Mouse (Mus musculus): ENCODE results near the gene Fam72a. TPM values are rescaled to one million over a fixed set of nuclear protein-coding genes. Genes with fewer than 3 reads are reported as not detected.

The Fam72a gene
- polyA plus RNA-seq, 1 experiment from 2014 or later: 0.77 TPM

GRCm38 (mm10) chr1:131493966-131494898, 33.5 kb upstream of the Fam72a start:
- Histone ChIP-seq H3K4me3 (ENCODE audit: low read depth, low read length) (no peak overlapping the region), H3K4me2 (ENCODE audit: low read length) (no peak overlapping the region), H3K36me3 (ENCODE audit: control insufficient read depth, insufficient read depth, low read length) (no peaks in the 10 kb centered on the region), H3K9ac (ENCODE audit: low read depth, low read length) (no peak overlapping the region), H3K4me1 (ENCODE audit: control insufficient read depth, insufficient read depth, low read length) (peaks cover 13% of the 10 kb centered on the region), H3K27ac (ENCODE audit: low read length) (no peak overlapping the region), H3K27me3 (ENCODE audit: control insufficient read depth, insufficient read depth, low read depth, low read length) (no peaks in the 10 kb centered on the region), H3K9me3 (replicated peaks; ENCODE audit: control insufficient read depth, low read length, poor library complexity, severe bottlenecking) (no peaks in the 10 kb centered on the region)
- ATAC-seq: no peak
- WGBS: 77% methylated on average over 4 of the region's 4 CpGs

DNA sequence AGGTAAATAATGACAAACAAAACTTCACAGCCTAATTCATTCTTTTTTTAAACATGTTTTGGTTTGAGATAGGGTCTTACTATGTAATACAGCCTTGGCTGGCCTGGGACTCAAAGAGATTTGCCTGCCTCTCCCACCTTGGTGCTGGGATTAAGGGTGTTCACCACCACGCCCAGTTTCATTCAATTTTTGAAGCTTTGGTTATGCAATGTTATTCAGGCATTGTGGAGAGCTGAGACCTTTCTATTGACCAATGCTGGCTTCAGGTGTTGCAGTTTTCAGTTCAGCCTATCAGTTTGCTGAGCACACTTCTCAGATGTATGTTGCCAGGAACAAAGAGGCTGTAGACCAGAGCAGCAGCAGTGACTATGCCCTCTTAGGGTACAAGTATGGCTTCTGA, 29.5 kb upstream of the Fam72a start:
- H3K4me2 ChIP-seq (ENCODE audit: low read length): no peak overlapping the region
- 92% methylated on average over 1 of the region's 1 CpGs for WGBS
- H3K4me1 ChIP-seq (ENCODE audit: control insufficient read depth, insufficient read depth, low read length): no peaks in the 10 kb centered on the region; the same call in 1 of the 2 replicates
- no peaks in the 10 kb centered on the region for H3K27me3 ChIP-seq (ENCODE audit: control insufficient read depth, insufficient read depth, low read depth, low read length)
- H3K36me3 ChIP-seq (ENCODE audit: control insufficient read depth, insufficient read depth, low read length): no peaks in the 10 kb centered on the region
- ATAC-seq: no peak
- H3K9ac ChIP-seq (ENCODE audit: low read depth, low read length): no peak overlapping the region
- H3K27ac ChIP-seq (ENCODE audit: low read length): no peak overlapping the region
- H3K9me3 ChIP-seq (replicated peaks; ENCODE audit: control insufficient read depth, low read length, poor library complexity, severe bottlenecking): no peaks in the 10 kb centered on the region
- no peak overlapping the region for H3K4me3 ChIP-seq (ENCODE audit: low read depth, low read length)

GRCm38 (mm10) chr1:131501681-131502080, 26.0 kb upstream of the Fam72a start:
- WGBS: 86% methylated on average over 1 of the region's 1 CpGs
- Histone ChIP-seq H3K9me3 (replicated peaks; ENCODE audit: control insufficient read depth, low read length, poor library complexity, severe bottlenecking) (no peaks in the 10 kb centered on the region), H3K4me1 (ENCODE audit: control insufficient read depth, insufficient read depth, low read length) (no peaks in the 10 kb centered on the region; the same call in 1 of the 2 replicates), H3K27me3 (ENCODE audit: control insufficient read depth, insufficient read depth, low read depth, low read length) (no peaks in the 10 kb centered on the region), H3K36me3 (ENCODE audit: control insufficient read depth, insufficient read depth, low read length) (no peaks in the 10 kb centered on the region), H3K9ac (ENCODE audit: low read depth, low read length) (no peak overlapping the region), H3K4me3 (ENCODE audit: low read depth, low read length) (no peak overlapping the region), H3K4me2 (ENCODE audit: low read length) (no peak overlapping the region), H3K27ac (ENCODE audit: low read length) (no peak overlapping the region)
- ATAC-seq: no peak

- Histone ChIP-seq H3K27ac (ENCODE audit: low read length) (no peak overlapping the region), H3K4me3 (ENCODE audit: low read depth, low read length) (no peak overlapping the region), H3K36me3 (ENCODE audit: control insufficient read depth, insufficient read depth, low read length) (no peaks in the 10 kb centered on the region), H3K4me2 (ENCODE audit: low read length) (no peak overlapping the region), H3K4me1 (ENCODE audit: control insufficient read depth, insufficient read depth, low read length) (peaks cover 7% of the 10 kb centered on the region), H3K27me3 (ENCODE audit: control insufficient read depth, insufficient read depth, low read depth, low read length) (no peaks in the 10 kb centered on the region), H3K9ac (ENCODE audit: low read depth, low read length) (no peak overlapping the region), H3K9me3 (replicated peaks; ENCODE audit: control insufficient read depth, low read length, poor library complexity, severe bottlenecking) (no peaks in the 10 kb centered on the region)
- no peak for ATAC-seq
These were observed 16.6 kb upstream of the Fam72a start for GRCm38 (mm10) chr1:131511131-131511530.

DNA sequence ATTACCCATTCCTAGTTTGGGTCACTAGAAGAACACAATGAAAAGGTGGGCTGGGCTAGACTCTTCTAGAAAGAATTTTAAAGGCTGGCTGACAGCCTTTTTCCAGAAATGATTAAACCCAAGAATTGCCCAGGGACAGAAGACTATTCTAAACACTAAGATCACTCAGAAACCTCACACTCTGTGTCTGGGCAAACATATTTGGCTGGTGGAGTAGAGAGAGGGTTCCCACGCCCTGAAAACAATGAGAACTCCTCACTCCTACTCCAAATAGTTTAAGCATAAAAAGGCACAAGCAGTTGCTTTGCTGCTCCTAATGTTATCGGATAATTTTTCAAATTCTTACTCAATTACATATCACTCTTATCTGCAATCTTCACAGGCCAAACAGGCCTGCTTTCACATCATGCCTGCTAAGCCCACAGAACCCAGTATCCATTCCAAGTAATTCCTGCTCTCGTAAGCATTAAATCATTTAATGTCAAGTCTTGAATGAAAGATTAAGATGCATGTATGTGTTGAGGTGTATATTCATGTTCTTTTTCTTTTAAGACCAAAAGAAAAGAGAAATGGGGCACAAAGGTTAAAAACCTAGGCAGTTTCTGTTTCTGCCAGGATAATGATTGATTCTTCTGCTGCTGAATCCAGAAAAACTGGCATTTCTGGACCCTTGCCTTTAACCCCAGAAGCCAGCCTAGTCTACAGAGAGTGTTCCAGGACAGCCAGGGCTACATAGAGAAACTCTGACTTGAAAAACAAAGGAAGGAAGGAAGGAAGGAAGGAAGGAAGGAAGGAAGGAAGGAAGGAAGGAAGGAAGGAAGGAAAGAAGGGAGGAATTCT, 15.8 kb upstream of the Fam72a start:
- Histone ChIP-seq H3K4me1 (ENCODE audit: control insufficient read depth, insufficient read depth, low read length) (peaks cover 7% of the 10 kb centered on the region), H3K9me3 (replicated peaks; ENCODE audit: control insufficient read depth, low read length, poor library complexity, severe bottlenecking) (no peaks in the 10 kb centered on the region), H3K36me3 (ENCODE audit: control insufficient read depth, insufficient read depth, low read length) (no peaks in the 10 kb centered on the region), H3K9ac (ENCODE audit: low read depth, low read length) (no peak overlapping the region), H3K27me3 (ENCODE audit: control insufficient read depth, insufficient read depth, low read depth, low read length) (no peaks in the 10 kb centered on the region), H3K4me2 (ENCODE audit: low read length) (no peak overlapping the region), H3K4me3 (ENCODE audit: low read depth, low read length) (no peak overlapping the region), H3K27ac (ENCODE audit: low read length) (no peak overlapping the region)
- 78% methylated on average over 3 of the region's 3 CpGs for WGBS
- no peak for ATAC-seq

GRCm38 (mm10) chr1:131513136-131513535, 14.6 kb upstream of the Fam72a start:
- H3K27ac ChIP-seq (ENCODE audit: low read length): no peak overlapping the region
- H3K36me3 ChIP-seq (ENCODE audit: control insufficient read depth, insufficient read depth, low read length): no peaks in the 10 kb centered on the region
- no peak for ATAC-seq
- H3K4me1 ChIP-seq (ENCODE audit: control insufficient read depth, insufficient read depth, low read length): peaks cover 7% of the 10 kb centered on the region
- no peak overlapping the region for H3K4me2 ChIP-seq (ENCODE audit: low read length)
- no peak overlapping the region for H3K4me3 ChIP-seq (ENCODE audit: low read depth, low read length)
- no peaks in the 10 kb centered on the region for H3K9me3 ChIP-seq (replicated peaks; ENCODE audit: control insufficient read depth, low read length, poor library complexity, severe bottlenecking)
- no peak overlapping the region for H3K9ac ChIP-seq (ENCODE audit: low read depth, low read length)
- WGBS: 93% methylated on average over 2 of the region's 2 CpGs
- H3K27me3 ChIP-seq (ENCODE audit: control insufficient read depth, insufficient read depth, low read depth, low read length): no peaks in the 10 kb centered on the region

DNA sequence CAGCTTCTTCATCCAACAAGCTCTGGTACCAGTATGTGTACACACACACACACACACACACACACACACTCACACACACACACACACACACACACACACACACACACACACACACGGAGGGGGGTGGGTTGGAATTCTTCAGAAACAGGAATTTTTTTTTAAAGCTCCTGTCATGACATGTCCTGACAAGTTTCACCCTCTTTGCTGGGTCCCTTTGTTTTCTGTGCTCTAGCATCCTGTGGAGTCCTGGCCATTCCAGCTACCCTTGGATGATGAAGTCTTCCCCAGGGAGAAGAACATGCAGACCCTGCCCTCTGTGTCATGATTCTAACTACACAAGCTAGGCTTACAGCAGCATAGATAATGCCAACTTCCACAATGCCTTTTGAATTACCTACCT, 13.5 kb upstream of the Fam72a start:
- Histone ChIP-seq H3K27ac (ENCODE audit: low read length) (no peak overlapping the region), H3K9me3 (replicated peaks; ENCODE audit: control insufficient read depth, low read length, poor library complexity, severe bottlenecking) (no peaks in the 10 kb centered on the region), H3K4me1 (ENCODE audit: control insufficient read depth, insufficient read depth, low read length) (peaks cover 7% of the 10 kb centered on the region), H3K36me3 (ENCODE audit: control insufficient read depth, insufficient read depth, low read length) (no peaks in the 10 kb centered on the region), H3K9ac (ENCODE audit: low read depth, low read length) (no peak overlapping the region), H3K4me3 (ENCODE audit: low read depth, low read length) (no peak overlapping the region), H3K4me2 (ENCODE audit: low read length) (no peak overlapping the region), H3K27me3 (ENCODE audit: control insufficient read depth, insufficient read depth, low read depth, low read length) (no peaks in the 10 kb centered on the region)
- WGBS: 100% methylated on average over 1 of the region's 1 CpGs
- ATAC-seq: no peak

- no peaks in the 10 kb centered on the region for H3K36me3 ChIP-seq (ENCODE audit: control insufficient read depth, insufficient read depth, low read length)
- WGBS: 88% methylated on average over 3 of the region's 3 CpGs
- no peak overlapping the region for H3K9ac ChIP-seq (ENCODE audit: low read depth, low read length)
- H3K9me3 ChIP-seq (replicated peaks; ENCODE audit: control insufficient read depth, low read length, poor library complexity, severe bottlenecking): no peaks in the 10 kb centered on the region
- H3K27me3 ChIP-seq (ENCODE audit: control insufficient read depth, insufficient read depth, low read depth, low read length): no peaks in the 10 kb centered on the region
- H3K4me3 ChIP-seq (ENCODE audit: low read depth, low read length): no peak overlapping the region
- H3K4me1 ChIP-seq (ENCODE audit: control insufficient read depth, insufficient read depth, low read length): peaks cover 26% of the 10 kb centered on the region
- no peak overlapping the region for H3K4me2 ChIP-seq (ENCODE audit: low read length)
- H3K27ac ChIP-seq (ENCODE audit: low read length): no peak overlapping the region
- ATAC-seq: no peak
These were observed 11.1 kb upstream of the Fam72a start for GRCm38 (mm10) chr1:131516588-131516987.

DNA sequence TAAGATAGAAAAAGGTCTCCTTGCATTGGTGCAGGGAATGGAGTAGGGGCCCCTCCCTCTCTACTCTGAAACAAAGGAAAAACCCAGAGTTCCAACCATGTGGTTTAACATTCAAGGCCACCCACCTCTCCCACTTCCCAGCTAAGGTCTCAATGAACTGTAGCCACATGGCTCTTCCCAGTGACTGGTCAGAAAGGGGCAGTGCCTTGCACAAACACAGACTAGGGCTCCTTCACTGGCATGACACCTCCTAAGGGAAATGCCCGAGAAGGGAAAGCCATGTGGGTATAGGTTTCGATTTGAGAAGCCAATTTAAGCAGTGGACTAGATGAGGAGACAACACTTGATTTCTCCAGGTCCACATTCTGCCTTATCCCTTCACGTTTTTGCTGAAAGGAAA, 3.9 kb upstream of the Fam72a start:
- no peaks in the 10 kb centered on the region for H3K27me3 ChIP-seq (ENCODE audit: control insufficient read depth, insufficient read depth, low read depth, low read length)
- peak overlapping the region; percentile 86 for H3K4me3 ChIP-seq (ENCODE audit: low read depth, low read length)
- 30% methylated on average over 3 of the region's 3 CpGs for WGBS
- H3K9me3 ChIP-seq (replicated peaks; ENCODE audit: control insufficient read depth, low read length, poor library complexity, severe bottlenecking): no peaks in the 10 kb centered on the region
- peak overlapping the region; percentile 90 for H3K27ac ChIP-seq (ENCODE audit: low read length)
- peak overlapping the region; percentile 63 for H3K4me2 ChIP-seq (ENCODE audit: low read length)
- peaks cover 43% of the 10 kb centered on the region for H3K4me1 ChIP-seq (ENCODE audit: control insufficient read depth, insufficient read depth, low read length)
- H3K36me3 ChIP-seq (ENCODE audit: control insufficient read depth, insufficient read depth, low read length): no peaks in the 10 kb centered on the region
- peak overlapping the region; percentile 88 for H3K9ac ChIP-seq (ENCODE audit: low read depth, low read length)
- no peak for ATAC-seq

Measured in midbrain, embryonic 16.5 days (tissue).